Mouse (Mus musculus) gastrocnemius, postnatal 4 days (tissue): ENCODE measurements at regions not wholly inside any gene's neighbourhood (a gene's known extent, or its start where the extent isn't known, plus 50 kb on each side); places are given as distances from the start of the nearest gene placed in this dataset.

Source experiments
- DNase-seq, 2 experiments: peaks; one replicate each; pipeline ENCODE4 v3.0.0; 2021 to 2022; ENCODE audit warnings: low spot score in 2 of 2, mixed read lengths in 2 of 2

DNA sequence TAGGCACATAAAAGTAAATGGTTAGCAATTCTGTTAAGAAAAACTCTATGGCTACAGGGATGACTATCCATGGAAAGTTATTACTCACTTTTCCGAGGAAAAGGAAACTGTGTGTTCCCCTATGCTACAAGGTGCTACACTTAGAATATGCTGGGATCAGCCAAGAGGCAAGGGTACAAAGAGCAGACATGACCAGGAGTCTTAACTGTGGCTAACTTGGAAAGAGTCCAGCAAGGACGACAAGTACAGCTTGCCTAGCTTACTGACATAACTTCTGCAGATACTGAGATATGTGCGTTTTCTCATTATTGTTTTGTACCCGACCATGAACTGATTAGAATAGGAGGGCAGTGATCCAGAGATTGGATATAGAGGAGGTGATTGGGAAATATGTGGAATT, 296.4 kb downstream of the Gm16223 start:
- DNase-seq, result no peak

DNA sequence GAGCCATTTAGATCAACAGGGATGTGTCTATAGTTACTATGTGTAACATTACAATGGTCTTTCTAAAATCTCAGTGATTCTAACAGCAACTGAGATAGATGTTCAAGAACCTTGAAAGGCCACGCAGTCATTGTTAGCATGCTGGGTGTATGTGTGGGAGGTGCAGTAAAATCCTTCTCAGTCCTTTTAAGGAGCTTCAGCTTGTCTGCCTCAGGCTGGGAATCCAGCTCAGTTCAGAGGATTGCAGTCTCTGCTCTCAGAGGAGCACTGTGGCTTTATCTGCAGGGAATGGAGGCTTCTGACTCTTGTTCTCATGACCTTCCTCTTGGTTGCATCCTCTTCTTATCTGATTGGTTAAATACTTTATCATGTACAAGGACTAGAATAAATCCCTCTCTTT, 320.2 kb downstream of the Gm16223 start:
- no peak for DNase-seq

DNA sequence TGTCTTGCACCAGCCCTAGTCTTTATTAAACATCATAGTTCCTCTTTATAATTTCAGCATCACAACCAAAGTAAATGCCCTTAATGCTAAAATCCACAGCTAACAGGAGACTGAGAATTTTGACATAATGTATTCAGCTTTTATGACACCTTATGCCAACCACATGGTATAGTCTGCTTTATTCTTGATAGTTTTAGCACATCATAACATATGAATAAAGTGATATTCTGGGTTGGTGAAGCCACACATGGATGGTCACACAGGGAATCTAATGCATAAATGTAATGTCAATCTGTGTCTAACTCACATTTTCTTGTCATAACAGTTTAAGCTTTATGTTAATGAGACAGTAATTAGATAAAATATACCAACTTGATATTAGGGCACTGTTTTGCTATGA, 328.9 kb downstream of the Gm16223 start:
- DNase-seq, result no peak

DNA sequence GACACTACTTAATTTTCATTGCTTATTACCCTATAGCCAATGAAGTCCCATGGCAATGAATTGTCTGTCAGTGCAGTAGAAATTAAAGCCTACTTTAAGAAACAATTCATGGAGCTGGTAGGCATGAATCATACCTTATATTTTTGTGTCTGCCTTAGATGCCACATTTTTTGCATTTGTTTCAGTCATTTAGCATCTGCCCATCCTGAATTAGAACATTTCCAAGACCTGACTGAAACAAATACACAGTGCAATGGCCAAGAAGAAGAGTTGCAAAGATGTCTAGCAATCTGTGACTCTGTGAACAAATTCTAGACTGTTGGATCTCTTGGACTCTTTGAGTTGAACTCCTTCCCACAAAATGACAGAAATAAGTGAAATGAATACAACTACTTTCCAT, 342.2 kb downstream of the Gm16223 start:
- DNase-seq, result no peak

DNA sequence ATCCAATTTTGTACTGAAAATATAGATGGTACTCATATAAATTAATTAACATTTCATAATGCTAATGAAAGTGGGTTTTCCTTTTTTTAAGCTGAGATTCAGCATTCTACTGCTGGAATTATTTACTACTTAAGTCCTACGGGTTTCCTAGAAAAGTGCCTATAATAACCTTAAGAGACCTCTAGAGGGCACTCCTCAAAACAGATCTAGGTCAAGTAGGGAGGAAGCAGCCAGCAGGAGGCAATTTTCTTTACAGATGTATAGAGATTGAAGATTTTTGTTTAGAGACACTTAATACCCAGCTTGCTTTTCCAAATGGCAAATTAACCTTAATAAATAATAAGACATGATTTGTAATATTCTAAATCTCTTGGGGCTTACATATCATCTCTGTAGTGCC, 344.5 kb downstream of the Gm16223 start:
- no peak for DNase-seq

DNA sequence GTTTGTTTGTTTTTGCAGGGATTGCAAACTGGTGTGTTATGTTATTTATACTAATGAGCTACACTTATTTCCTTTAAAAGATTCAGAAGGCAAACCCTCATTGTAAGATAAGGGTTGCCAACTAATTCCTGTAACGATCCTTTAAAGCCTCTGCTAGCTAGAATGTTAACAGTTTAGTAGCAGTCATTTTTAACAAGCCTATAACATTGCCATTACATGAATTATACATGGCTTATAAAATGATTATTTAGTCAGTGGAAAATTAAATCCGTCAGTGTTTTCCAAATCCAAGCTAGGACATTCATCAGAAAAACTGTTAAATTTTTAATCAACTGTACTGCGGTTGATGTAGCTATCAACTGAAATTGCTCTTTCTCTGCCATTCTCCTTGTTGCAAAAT, 358.1 kb downstream of the Gm16223 start:
- no peak for DNase-seq

DNA sequence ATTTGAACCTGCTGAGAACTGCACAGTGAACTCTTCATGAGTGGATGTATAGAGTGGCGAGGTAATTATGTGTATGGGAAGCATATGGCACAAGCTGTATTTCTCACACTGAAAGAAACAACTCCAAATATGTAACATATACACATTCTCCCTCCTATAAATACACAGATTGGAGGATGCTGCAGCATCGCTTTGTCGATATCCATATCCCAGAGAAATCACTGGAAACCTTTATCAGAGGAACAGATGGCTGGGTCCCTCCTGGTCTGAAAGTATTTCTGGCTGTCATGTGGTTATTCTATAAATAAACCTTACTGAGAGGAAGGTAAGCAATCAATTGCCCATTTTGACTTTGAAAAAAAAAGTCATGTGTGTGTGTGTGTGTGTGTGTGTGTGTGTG, 365.4 kb downstream of the Gm16223 start:
- no peak for DNase-seq

DNA sequence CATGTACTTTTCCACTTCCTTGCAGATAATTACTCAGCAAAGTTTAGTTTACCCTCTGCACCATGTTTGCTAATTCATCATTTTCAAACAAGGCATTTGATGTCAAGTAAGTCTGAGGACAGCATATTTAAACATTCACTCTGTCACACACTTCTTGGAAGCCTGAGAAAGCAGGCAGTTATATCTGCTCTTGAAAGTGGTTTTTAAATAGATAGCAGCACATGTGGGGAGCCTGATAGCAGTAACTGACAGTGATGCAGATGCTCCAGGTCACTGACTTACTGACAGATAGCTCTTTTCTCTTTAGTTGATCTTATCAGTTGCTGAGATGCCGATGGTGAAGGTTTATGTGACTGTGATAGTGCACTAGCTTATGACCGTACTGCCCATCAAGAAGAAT, 380.9 kb downstream of the Gm16223 start:
- no peak for DNase-seq

DNA sequence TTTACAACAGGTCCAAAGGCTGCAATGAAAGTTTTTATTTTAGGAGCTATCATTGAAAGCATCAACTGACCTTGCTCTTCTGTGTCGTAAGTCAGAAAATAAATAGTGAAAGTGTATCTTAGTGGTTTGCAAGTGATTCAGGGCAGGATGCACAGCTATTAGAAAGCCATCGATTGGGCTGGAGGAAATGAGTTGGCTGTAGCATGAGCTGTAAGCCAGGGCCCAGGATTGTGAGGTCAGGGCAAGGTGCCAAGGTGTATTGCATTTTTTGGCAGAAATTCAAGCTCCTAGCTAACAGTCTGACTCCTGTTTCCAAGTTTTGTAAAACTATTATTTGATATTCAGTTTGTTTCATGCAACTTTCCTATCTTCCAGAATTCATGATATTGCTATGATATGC, 381.8 kb downstream of the Gm16223 start:
- peak in 1 of 2 experiments; percentile 7 for DNase-seq

DNA sequence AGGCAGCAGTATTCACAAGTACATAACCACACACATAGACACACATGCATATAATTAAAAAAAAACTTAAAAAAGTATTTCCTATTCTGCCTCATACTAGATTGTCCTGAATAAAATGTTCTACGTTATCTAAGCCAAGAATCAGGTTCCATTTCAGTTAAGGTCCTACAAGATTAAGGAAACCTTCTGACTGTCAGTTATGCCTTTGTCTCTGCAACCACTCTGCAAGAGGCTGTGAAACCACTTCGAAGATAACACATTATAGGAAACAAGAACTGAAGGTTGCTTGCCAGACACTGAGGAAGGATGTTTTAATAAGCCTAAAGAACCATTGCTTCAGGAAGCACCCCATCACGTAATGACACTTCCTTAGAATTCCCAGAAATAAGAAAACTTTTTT, 385.9 kb downstream of the Gm16223 start:
- no peak for DNase-seq

DNA sequence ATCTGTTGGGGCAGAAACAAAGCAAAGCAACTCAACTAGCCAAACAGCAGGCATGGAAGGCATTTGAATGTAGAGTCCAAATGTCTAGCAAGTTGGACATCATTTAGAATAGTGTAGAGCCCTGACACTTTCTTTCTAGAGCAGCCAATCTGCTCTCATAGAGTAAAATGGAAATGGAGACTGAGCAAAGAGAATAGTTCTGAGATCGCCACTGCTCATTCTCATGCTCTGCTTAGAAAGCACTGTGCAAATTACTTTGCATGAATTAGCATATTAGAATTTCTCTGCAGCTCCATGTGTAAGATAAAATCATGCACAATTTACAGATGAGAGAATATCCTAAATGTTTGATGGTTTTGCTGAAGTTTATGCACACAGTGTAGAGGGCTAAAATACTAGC, 393.4 kb downstream of the Gm16223 start:
- DNase-seq, result no peak

DNA sequence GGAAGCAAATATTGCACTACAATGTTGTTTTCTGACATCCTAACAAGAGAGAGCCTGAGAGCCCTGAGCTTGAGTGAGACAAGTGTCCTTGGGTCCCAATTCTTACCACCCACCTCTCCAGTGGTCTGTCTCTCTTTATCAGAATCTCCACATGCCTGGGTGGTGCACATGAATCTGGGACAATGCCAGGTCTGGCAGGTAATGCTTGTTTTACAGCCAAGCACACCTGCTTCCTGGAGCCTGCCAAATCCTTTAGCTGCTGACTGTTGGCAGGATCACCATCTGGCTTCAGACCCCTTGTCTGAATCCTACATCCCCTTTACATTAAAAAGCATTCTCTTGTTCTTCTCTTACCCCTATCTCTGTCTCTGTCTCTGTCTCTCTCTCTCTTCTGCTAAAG, 397.1 kb downstream of the Gm16223 start:
- DNase-seq, result no peak

DNA sequence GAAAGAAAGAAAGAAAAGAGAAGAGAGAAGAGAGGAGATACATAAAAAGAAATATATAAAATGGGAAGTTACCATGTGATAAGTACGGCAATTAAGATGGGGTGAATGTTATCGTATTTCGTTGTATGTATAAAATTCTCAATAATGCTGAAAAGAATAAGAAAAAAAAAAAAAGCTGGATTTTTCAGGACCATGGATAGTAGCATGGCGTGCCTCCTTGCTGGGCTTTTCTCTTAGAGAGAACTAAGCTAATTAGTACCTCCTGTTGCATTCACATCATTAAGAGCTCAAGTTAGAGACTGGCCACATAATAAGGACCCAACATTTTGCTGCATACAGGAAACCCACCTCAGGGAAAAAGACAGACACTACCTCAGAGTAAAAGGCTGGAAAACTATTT, 405.7 kb downstream of the Gm16223 start:
- DNase-seq, result no peak

DNA sequence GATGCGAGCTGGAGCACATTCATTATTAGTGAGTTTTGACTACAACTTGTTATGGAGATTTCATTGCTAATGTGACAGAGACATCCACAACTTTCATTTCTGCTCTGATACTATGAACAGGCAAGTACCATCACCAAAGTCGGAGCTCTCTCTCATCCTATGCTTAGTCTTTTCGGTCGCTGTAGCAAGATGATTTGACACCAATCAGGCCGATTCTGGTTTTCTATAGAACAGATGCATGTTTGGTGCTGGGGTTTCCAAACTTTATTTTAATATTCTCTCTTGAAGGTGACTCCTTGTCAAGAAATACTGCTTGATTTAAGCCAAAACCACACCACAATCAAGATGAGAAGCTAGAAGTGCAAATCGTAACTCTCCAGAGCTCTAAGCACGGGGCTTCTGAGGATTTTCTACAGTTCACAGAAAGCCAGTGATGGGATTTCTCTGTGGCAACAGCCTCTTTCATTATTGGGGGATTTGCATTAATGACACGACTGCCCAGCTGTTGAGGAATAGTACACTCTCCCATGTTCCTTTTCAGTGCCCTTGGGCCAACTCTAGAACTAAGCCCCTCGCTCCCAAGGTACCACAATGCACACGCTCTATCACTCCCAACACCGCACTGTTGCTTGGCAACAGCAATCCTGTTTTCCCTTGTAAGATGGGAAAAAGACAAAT, 434.5 kb downstream of the Gm16223 start:
- no peak for DNase-seq

DNA sequence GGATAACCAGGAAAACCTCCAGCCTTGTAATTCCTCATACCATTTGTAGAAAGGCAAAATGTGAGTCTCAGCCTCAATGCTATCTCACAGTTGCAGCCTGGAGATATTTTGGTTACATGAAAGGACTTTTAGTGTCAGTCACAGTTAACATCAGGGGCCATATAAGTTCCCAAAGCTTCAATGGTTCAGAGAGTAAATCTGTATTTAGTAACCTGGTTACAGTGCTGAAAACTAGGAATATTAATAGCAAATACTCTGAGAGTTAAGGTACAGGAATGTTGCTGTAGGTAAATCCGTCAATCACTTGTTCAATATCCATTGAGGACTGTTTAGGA, 435.0 kb downstream of the Gm16223 start:
- DNase-seq, result no peak

DNA sequence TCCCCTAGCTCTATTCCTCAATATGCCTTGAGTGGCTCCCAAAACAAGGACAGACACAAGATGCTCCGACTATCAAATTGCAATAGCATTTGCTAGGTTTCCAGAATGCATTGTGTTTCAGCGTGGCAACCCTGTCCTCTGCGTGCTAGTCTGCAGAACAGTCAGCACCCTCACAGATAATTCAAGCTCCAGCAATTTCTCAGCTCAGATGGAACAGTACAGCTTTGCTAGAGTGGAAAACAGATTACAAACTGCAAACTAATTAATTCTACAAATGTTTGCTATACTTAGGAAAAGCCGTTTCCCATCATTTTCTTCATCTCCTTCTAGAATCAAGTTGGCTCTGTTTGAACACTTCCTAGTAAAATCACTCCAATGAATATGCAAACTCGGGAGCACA, 441.4 kb downstream of the Gm16223 start:
- no peak for DNase-seq

DNA sequence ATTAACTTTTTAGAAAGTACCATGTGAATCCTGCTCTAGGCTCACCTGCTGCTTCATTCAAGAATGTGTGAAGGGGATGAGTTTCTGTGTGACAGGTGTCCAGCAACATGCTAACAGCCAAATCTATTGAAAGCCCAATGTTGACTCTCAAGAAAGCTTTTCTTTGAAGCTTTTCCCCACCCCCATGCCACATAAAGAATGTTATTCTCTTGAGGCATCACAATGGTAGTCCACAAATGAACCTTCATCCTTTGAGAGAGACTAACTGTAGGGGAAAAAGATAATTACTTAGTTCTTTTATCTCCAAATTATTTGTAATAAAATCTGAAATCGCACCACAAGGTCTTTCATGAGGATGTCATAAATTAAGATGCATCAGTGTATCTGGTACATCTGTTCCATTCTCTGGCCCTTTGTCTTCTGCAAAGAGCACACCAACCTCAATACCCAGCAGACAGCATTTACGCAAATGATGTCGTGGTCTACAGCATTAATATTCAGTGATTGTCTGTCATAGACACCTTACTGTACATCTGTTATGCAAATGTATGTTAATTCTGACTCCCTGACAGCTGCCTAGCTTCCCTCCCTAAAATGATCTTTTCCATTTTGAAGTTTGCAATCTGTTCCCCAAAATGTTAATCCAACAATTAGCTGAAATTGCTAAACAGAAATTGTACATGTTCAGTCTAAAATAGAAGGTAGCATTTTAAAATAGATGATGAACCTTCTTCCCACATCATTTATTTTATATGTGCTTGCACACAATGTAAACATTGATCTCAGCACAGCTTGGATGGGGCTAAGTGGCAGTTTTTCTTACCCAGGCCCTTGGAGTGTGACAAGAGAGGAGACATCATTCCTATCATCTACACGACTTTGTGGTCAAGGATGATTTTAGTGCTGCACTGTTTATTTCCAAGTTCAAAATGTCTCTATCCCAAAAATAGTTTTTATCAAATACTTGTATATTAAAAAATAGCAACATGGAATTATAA, 455.7 kb downstream of the Gm16223 start:
- DNase-seq, result no peak

DNA sequence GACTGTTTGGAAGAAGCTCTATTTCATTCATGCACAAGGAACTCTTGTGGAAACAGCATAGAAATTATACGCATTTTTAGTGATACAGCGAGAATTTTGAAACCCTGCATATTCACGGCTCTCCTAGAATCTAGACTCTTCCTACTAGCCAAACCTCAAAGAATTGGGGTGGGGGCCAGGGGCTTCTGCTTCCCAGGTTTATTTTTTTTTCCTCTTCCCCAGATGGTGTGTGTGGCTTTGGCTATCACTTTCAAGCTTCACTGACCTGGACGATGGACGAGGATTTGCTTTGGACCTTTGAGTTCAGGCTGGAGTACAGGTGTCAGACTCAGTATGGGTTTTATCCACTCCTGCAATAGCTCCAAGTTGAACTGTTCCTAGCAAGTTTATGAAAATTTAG, 457.7 kb downstream of the Gm16223 start:
- DNase-seq, result no peak

DNA sequence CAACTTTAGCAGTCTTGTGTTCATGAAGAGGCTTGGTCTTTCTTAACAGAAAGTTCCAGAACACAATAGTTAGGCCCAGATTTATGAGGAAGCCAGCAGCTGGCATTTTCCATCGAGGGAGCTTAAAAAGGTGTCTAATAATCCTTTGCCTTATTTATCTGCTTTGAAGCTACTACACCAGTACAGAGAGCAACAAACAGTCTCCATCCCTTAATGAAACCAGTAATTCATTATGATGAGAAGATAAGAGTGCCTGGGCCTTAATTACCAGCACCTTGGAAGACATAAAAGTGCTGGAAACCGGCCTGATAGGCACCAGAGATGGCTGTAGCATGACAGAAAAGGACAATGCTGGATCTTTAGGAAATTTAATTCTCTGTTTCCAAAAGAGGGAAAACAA, 492.8 kb downstream of the Gm16223 start:
- no peak for DNase-seq

DNA sequence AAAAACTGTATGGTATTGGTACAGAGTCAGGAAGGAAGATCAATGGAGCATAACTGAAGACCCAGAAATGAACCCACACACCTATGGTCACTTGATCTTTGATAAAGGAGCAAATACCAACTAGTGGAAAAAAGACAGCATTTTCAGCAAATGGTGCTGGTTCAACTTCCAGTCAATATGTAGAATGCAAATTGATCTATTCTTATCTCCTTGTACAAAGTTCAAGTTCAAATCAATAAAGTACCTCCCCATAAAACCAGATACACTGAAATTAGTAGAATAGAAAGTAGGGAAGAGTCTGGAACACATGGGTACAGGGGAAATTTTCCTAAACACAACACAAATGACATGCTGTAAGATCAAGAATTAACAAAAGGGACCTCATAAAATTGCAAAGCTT, 495.6 kb downstream of the Gm16223 start:
- no peak for DNase-seq

DNA sequence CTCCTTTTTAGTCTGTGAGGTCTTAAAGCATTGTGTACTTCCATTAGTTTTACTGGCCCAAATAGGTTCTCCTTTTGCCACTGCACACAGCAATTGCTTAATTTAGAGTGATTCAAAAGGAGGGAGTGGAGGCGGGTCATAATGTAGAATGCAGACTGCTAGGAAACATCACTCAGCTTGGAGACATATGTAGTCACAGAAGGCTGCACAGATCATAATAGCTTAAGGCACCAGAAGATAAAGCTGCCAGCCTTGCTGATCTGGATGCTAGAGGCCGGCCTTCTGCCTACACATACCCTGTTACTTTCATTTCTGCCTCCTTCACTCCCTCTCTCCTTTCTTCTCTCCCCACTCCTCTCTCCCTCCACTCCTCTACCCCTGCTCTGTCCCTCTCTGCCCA, 508.2 kb downstream of the Gm16223 start:
- DNase-seq, result no peak

DNA sequence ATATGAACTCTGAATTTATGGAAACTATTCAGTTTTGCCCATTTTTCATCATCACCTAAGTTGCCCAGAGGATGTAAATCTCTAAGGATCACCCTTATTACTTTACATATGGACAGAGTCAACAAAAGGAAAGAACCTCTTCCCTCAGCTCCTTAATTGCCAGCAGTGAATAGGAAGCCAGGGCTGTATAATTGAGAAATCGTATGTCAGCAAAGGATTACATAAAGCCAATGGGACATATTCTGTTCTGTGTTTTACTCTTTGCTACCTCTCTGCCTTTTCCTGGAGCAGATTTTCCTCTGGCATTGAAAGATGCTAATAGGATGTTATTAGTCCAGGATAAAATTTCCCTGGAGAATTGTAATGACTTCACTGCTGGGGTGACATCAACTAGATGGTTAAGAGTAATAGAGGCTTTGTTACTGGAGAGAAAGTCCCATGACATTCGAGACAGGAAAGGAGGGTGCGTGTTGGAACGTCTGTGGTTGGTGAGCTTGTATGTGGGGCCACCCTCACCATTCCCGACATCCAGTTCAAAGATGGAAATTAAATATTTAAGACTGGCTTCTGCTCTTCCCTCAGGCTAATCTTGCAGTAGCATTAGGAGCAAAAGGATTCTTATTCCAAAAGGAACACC, 510.6 kb downstream of the Gm16223 start:
- DNase-seq, result no peak
